Mouse (Mus musculus): ENCODE measurements at regions not wholly inside any gene's neighbourhood (a gene's known extent, or its start where the extent isn't known, plus 50 kb on each side); places are given as distances from the start of the nearest gene placed in this dataset.

DNA sequence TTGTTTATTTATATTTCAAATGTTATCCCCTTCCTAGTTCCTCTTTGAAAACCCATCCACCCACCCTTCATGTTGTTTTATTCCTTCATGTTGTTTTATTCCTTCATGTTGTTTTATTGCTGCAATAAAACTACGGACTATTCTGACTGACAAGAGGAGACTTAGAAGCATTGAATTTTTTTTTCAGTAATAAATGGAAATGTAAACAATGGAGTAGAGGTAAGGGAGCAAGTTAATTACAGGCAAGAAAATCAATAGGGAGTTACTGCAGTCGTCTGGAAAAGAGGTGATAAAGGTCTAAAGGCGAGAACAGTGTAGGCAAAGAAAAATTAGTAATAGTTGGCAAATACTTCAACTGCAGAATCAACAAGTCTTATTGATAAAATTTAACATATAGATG, 384.2 kb downstream of the 9430069I07Rik start:
- H3K4me1 ChIP-seq (ENCODE audit: insufficient read depth), result no peaks in the 10 kb centered on the region
- TF ChIP-seq CTCF (IDR thresholded peaks at IDR 0.05; ENCODE audit: low read depth), result no peak
- no peak overlapping the region for H3K9ac ChIP-seq
- ATAC-seq (no peak), DNase-seq (no peak)
- no peaks in the 10 kb centered on the region for H3K36me3 ChIP-seq (ENCODE audit: insufficient read depth)
- 77% methylated on average over 3 of the region's 3 CpGs for WGBS
- H3K9me3 ChIP-seq (ENCODE audit: low read length), result no peaks in the 10 kb centered on the region
- H3K27ac ChIP-seq (ENCODE audit: low read depth, low read length), result no peak overlapping the region
- no peak overlapping the region for H3K4me2 ChIP-seq (ENCODE audit: low read depth)
- H3K4me3 ChIP-seq (ENCODE audit: low read depth, low read length), result no peak overlapping the region
- no peaks in the 10 kb centered on the region for H3K27me3 ChIP-seq (ENCODE audit: insufficient read depth, low read length)

DNA sequence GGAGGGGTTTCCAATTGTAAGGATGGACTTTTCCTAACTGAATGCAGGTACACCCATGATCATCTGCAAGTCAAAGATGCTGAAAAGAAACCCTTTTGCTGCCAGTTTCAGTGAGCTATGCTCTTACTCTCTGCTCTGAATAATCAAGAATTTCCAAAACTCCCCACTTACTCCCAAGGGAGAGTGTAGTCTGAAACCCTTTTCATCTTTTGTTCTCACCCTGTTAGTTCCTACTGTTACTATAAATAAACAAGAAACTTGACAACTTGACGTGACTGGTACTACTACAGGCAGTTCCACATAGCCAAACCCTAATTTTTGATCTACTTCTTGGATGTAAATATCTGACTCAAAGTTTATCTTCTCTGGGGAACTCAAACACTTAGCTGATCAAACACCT, 388.3 kb downstream of the 9430069I07Rik start:
- H3K4me2 ChIP-seq (ENCODE audit: low read depth), result no peak overlapping the region
- H3K27ac ChIP-seq (ENCODE audit: low read depth, low read length), result no peak overlapping the region
- no peak overlapping the region for H3K4me3 ChIP-seq (ENCODE audit: low read depth, low read length)
- WGBS, result 37% methylated on average over 1 of the region's 1 CpGs
- TF ChIP-seq CTCF (IDR thresholded peaks at IDR 0.05; ENCODE audit: low read depth), result no peak
- H3K36me3 ChIP-seq (ENCODE audit: insufficient read depth), result no peaks in the 10 kb centered on the region
- no peak overlapping the region for H3K9ac ChIP-seq
- no peaks in the 10 kb centered on the region for H3K9me3 ChIP-seq (ENCODE audit: low read length)
- DNase-seq (no peak), ATAC-seq (no peak)
- H3K4me1 ChIP-seq (ENCODE audit: insufficient read depth), result no peaks in the 10 kb centered on the region
- no peaks in the 10 kb centered on the region for H3K27me3 ChIP-seq (ENCODE audit: insufficient read depth, low read length)

DNA sequence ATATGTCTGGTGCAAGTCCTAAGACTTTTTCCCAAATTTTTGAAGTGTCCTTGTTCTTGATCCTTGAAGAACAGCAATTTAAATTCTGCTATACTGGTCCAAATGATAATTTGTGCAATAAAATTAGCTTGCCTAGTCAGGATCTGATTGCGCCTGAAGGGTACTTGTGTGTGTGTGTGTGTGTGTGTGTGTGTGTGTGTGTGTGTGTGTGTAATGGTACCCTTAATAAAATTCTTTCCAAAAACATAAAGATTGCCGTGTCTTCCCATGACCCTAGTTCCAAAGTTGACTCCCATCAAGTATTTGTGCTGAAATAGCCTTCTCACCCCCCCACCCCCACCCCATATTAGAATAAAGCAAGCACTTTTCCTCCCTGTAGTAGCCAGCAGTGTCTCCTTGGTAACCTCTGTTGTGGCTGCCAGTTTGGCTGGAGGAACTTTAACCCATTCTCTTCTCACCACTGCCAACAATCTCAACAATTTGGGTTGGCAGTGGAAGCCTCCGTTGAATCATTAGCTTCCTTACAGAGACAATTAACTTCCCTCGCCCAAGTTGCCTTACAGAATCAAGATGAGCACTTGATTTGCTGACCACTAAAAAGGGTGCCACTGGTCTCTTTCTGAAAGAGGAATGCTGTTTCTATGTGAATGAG, 422.5 kb downstream of the 9430069I07Rik start:
- ATAC-seq, result peak; percentile 73

DNA sequence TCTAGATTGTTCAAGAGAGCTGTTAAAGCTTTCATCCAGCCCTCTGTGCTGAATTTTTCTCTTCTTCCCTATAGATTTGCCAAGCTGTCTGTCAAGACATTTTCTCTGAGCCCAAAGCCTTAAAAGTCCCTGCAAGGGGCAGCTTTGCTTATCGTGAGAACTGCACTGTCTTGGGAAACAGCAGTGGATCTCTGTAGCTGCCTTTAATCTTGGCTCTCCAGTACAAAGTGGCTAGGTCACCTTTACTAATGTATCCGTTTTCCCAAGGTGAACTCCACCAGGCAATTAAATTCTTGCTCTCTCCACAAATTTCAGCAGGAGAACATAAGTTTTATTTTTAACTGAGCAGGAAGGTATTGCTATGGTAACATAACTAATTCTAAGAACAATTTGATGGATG, 431.2 kb downstream of the 9430069I07Rik start:
- H3K4me3 ChIP-seq (ENCODE audit: low read depth, low read length), result no peak overlapping the region
- no peak overlapping the region for H3K9ac ChIP-seq
- H3K4me1 ChIP-seq (ENCODE audit: insufficient read depth), result peaks cover 4% of the 10 kb centered on the region; the same call in 1 of the 2 replicates
- no peak for TF ChIP-seq CTCF (IDR thresholded peaks at IDR 0.05; ENCODE audit: low read depth)
- H3K9me3 ChIP-seq (ENCODE audit: low read length), result no peaks in the 10 kb centered on the region
- no peaks in the 10 kb centered on the region for H3K27me3 ChIP-seq (ENCODE audit: insufficient read depth, low read length)
- H3K36me3 ChIP-seq (ENCODE audit: insufficient read depth), result no peaks in the 10 kb centered on the region
- WGBS, result 58% methylated on average over 2 of the region's 2 CpGs
- H3K27ac ChIP-seq (ENCODE audit: low read depth, low read length), result 0 out of 2 replicates have a peak overlapping the region, but pooled peaks have one; percentile 23
- peak; percentile 45; the same call in 1 of the 2 replicates for ATAC-seq
- no peak for DNase-seq
- H3K4me2 ChIP-seq (ENCODE audit: low read depth), result no peak overlapping the region

More for the DNA sequence above, 422.5 kb downstream of the 9430069I07Rik start:
- Histone ChIP-seq H3K9ac (no peak overlapping the region), H3K27me3 (ENCODE audit: insufficient read depth, low read length) (no peaks in the 10 kb centered on the region), H3K4me2 (ENCODE audit: low read depth) (no peak overlapping the region), H3K4me3 (ENCODE audit: low read depth, low read length) (no peak overlapping the region), H3K36me3 (ENCODE audit: insufficient read depth) (no peaks in the 10 kb centered on the region), H3K27ac (ENCODE audit: low read depth, low read length) (no peak overlapping the region), H3K4me1 (ENCODE audit: insufficient read depth) (no peaks in the 10 kb centered on the region), H3K9me3 (ENCODE audit: low read length) (no peaks in the 10 kb centered on the region)
- DNase-seq, result no peak
- 47% methylated on average over 4 of the region's 4 CpGs for whole genome bisulfite sequencing
- no peak for TF ChIP-seq CTCF (IDR thresholded peaks at IDR 0.05; ENCODE audit: low read depth)

DNA sequence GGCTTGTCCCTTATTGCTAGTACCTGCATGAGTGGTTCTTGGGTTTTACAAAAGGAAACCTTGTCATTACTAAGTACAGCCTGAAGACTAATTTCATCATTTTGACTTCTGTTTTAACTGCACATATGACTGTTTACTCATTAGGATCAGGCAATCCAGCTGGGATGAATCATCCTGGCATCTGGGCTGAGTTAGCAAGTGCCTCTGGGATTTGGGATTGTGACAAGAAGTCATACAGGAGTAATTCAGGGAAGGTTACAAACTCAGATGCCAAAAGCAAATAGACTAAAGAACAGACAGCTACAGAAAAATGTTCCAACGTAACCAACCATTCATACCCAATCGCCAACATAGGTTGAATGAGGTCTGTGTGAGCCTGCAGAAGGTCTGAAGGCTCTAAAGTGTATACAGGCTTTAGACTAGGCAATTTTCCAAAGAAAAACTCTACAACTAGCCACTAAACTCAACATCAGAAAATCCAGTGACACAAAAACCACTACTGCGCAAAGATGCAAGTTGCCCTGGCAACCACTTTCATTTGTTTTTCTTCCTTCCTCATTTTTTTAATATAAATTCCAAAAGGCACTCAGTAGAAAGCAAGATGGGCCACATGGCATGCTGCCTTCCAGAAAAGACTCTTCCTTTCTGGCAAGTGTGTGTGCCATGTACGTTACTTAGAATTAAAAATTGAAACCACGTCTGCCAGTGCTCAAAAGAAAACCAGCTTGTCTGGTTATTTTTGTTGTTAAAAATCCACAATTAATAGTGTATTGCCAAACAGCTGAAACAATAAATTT, 433.4 kb downstream of the 9430069I07Rik start:
- Histone ChIP-seq H3K4me3 (ENCODE audit: low read depth, low read length) (no peak overlapping the region), H3K4me2 (ENCODE audit: low read depth) (no peak overlapping the region), H3K9me3 (ENCODE audit: low read length) (no peaks in the 10 kb centered on the region), H3K27me3 (ENCODE audit: insufficient read depth, low read length) (no peaks in the 10 kb centered on the region), H3K9ac (no peak overlapping the region), H3K27ac (ENCODE audit: low read depth, low read length) (no peak overlapping the region), H3K36me3 (ENCODE audit: insufficient read depth) (no peaks in the 10 kb centered on the region), H3K4me1 (ENCODE audit: insufficient read depth) (peaks cover 4% of the 10 kb centered on the region; the same call in 1 of the 2 replicates)
- ATAC-seq (peak; percentile 53; the same call in 1 of the 2 replicates), DNase-seq (peak; percentile 65)
- no peak for TF ChIP-seq CTCF (IDR thresholded peaks at IDR 0.05; ENCODE audit: low read depth)
- 52% methylated on average over 5 of the region's 5 CpGs for WGBS

DNA sequence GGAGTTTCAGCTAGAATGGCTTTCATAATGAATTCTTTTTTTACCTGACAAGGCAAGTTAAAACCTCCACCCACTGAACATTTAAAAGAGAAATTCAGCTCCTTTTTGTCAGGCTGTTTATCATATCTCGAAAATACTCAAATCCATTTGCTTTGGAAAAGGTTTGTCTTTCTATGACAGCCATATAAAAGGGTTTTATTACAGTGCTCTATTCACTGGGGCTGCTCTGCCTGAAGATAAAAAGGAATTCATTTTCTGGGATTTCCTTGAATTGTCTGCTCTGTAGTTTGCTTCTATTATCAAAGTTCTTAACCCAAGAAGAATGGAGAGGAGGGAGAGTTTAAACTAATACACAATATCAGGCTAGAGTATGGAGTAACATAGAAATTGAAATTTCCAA, 442.8 kb downstream of the 9430069I07Rik start:
- WGBS, result 42% methylated on average over 1 of the region's 1 CpGs
- H3K27ac ChIP-seq (ENCODE audit: low read depth, low read length), result no peak overlapping the region
- H3K27me3 ChIP-seq (ENCODE audit: insufficient read depth, low read length), result no peaks in the 10 kb centered on the region
- H3K4me2 ChIP-seq (ENCODE audit: low read depth), result no peak overlapping the region
- ATAC-seq (peak; percentile 89), DNase-seq (peak; percentile 17)
- no peaks in the 10 kb centered on the region for H3K36me3 ChIP-seq (ENCODE audit: insufficient read depth)
- no peaks in the 10 kb centered on the region for H3K9me3 ChIP-seq (ENCODE audit: low read length)
- no peak overlapping the region for H3K9ac ChIP-seq
- no peaks in the 10 kb centered on the region for H3K4me1 ChIP-seq (ENCODE audit: insufficient read depth)
- H3K4me3 ChIP-seq (ENCODE audit: low read depth, low read length), result no peak overlapping the region
- TF ChIP-seq CTCF (IDR thresholded peaks at IDR 0.05; ENCODE audit: low read depth), result no peak

Data from forebrain, postnatal 0 days (tissue).